Mouse (Mus musculus): ENCODE measurements around the gene Olfml2a. TPM values are rescaled to one million over a fixed set of nuclear protein-coding genes. Genes with fewer than 3 reads are reported as not detected.
"Not testable (repeated sequence)": the region's sequence is repeated elsewhere in the genome, so short reads cannot be mapped to it uniquely, and the experiment has no call there.

The Olfml2a gene
- polyA plus RNA-seq, 1 experiment from 2014 or later: 3.1 TPM

DNA sequence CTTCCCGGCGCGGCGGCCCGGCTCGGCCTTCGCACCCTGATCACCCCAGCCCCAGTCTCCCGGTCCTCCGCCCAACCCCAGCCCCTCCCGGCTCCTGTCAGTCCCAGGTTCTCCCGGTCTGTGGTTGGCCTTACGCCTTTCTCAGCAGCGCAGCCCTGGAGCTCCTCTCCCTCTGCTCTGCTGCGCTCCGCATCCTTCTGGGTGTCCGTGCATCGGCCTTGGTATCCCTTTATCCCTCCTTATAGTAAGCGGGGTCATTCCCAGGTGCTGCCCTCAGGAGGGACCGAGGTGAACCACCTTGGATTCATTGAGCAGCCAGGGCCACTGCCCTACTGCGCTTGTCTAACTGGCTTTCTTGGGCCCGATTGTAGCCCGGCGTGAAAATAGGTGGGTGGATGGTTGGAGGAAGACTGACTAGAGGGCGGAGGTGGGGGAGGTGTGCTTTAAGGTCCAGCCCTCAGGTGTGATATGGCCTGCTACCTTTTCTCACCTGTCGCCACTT lies 76.6 kb downstream of the Olfml2a start:
- Histone ChIP-seq H3K4me1 (ENCODE audit: control insufficient read depth, insufficient read depth, low read length) (peaks cover 19% of the 10 kb centered on the region), H3K9me3 (ENCODE audit: control insufficient read depth, low read length) (no peaks in the 10 kb centered on the region), H3K4me3 (ENCODE audit: low read depth, low read length) (peak overlapping the region; percentile 82), H3K27me3 (ENCODE audit: control insufficient read depth, insufficient read depth, low read length) (no peaks in the 10 kb centered on the region), H3K4me2 (ENCODE audit: low read depth) (peak overlapping the region; percentile 91), H3K36me3 (ENCODE audit: control insufficient read depth, insufficient read depth, low read length) (peaks cover 4% of the 10 kb centered on the region; the same call in 1 of the 2 replicates), H3K27ac (ENCODE audit: low read depth, low read length) (peak overlapping the region; percentile 90), H3K9ac (ENCODE audit: low read length) (peak overlapping the region; percentile 82)
- DNase-seq (ENCODE audit: low spot score) (no peak), ATAC-seq (ENCODE audit: insufficient read depth, low FRiP score, low TSS enrichment) (peak; percentile 26)
- under 1% methylated on average over 25 of the region's 25 CpGs for WGBS

DNA sequence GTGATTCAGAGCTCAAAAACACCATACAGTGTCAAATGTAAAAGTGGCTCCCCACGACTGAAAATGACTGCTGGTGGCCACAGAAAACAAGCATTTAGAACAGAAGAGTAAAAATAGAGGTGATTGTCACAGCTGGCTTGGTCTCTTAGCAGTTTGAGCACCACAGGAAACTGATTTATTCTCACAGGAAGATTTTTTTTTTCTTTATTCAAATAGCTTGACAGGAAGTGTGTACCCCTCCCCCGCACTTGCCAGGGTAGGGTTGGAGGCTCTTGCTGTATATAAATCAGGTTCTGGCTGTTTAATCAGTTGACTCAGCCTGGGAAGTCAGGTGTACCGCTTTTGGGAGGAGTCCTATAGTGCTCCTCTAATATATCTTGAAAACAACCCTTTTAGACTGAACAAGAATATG lies 77.2 kb downstream of the Olfml2a start:
- Histone ChIP-seq H3K4me3 (ENCODE audit: low read depth, low read length) (peak overlapping the region; percentile 82), H3K4me2 (ENCODE audit: low read depth) (peak overlapping the region; percentile 91), H3K27ac (ENCODE audit: low read depth, low read length) (no peak overlapping the region), H3K9me3 (ENCODE audit: control insufficient read depth, low read length) (no peaks in the 10 kb centered on the region), H3K27me3 (ENCODE audit: control insufficient read depth, insufficient read depth, low read length) (no peaks in the 10 kb centered on the region), H3K36me3 (ENCODE audit: control insufficient read depth, insufficient read depth, low read length) (0 out of 2 replicates have a peak, but pooled peaks cover 5% of the 10 kb centered on the region), H3K9ac (ENCODE audit: low read length) (peak overlapping the region; percentile 82), H3K4me1 (ENCODE audit: control insufficient read depth, insufficient read depth, low read length) (peaks cover 14% of the 10 kb centered on the region)
- ATAC-seq (ENCODE audit: insufficient read depth, low FRiP score, low TSS enrichment): no peak
- 27% methylated on average over 3 of the region's 3 CpGs for WGBS
- DNase-seq (ENCODE audit: low spot score): no peak

DNA sequence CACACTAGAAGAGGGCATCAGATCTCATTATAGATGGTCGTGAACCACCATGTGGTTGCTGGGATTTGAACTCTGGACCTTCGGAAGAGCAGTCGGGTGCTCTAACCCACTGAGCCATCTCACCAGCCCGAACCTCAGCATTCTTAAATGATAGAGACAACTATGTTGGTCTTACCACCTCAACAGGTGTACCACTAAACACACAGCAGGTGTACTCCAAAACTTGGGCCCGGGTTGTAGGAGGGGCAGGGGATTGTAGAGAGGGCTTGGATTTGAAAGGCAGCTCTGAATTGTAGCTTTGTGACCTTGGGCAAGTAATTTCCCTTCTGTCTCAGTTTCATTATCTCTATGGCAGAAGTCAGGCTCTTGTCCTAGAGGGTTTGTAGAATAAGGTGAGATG lies 78.4 kb downstream of the Olfml2a start:
- not testable (repeated sequence) for H3K36me3 ChIP-seq (ENCODE audit: control insufficient read depth, insufficient read depth, low read length); H3K9me3 ChIP-seq (ENCODE audit: control insufficient read depth, low read length); ATAC-seq (ENCODE audit: insufficient read depth, low FRiP score, low TSS enrichment); H3K27me3 ChIP-seq (ENCODE audit: control insufficient read depth, insufficient read depth, low read length); H3K4me3 ChIP-seq (ENCODE audit: low read depth, low read length); H3K9ac ChIP-seq (ENCODE audit: low read length); DNase-seq (ENCODE audit: low spot score); H3K4me2 ChIP-seq (ENCODE audit: low read depth); H3K27ac ChIP-seq (ENCODE audit: low read depth, low read length)
- peaks cover 11% of the 10 kb centered on the region for H3K4me1 ChIP-seq (ENCODE audit: control insufficient read depth, insufficient read depth, low read length)
- WGBS: 91% methylated on average over 4 of the region's 5 CpGs

DNA sequence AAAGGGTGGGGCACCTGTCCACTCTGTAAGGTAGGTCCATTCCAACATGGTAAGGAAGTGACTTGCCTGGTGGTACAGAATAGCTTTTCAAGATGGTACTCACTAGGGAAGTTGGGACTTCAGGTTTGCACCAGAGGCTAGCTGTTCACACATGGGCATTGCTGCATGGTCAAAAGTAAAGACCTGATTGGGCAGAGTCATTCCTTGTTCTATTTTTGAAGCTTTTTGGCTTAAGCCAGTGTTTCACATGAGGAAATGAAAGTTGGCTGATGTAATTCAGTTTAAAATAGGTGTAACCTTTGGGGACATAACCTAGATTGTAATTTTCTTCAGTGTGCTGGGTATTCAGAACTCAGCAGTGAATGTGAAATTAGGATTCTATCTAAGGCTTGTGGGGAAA lies 79.5 kb downstream of the Olfml2a start:
- no peaks in the 10 kb centered on the region for H3K27me3 ChIP-seq (ENCODE audit: control insufficient read depth, insufficient read depth, low read length)
- no peak overlapping the region for H3K9ac ChIP-seq (ENCODE audit: low read length)
- no peak overlapping the region for H3K4me3 ChIP-seq (ENCODE audit: low read depth, low read length)
- DNase-seq (ENCODE audit: low spot score) (no peak), ATAC-seq (ENCODE audit: insufficient read depth, low FRiP score, low TSS enrichment) (no peak)
- no peak overlapping the region for H3K27ac ChIP-seq (ENCODE audit: low read depth, low read length)
- H3K36me3 ChIP-seq (ENCODE audit: control insufficient read depth, insufficient read depth, low read length): peaks cover 12% of the 10 kb centered on the region
- H3K4me2 ChIP-seq (ENCODE audit: low read depth): no peak overlapping the region
- H3K4me1 ChIP-seq (ENCODE audit: control insufficient read depth, insufficient read depth, low read length): peaks cover 11% of the 10 kb centered on the region
- H3K9me3 ChIP-seq (ENCODE audit: control insufficient read depth, low read length): no peaks in the 10 kb centered on the region

DNA sequence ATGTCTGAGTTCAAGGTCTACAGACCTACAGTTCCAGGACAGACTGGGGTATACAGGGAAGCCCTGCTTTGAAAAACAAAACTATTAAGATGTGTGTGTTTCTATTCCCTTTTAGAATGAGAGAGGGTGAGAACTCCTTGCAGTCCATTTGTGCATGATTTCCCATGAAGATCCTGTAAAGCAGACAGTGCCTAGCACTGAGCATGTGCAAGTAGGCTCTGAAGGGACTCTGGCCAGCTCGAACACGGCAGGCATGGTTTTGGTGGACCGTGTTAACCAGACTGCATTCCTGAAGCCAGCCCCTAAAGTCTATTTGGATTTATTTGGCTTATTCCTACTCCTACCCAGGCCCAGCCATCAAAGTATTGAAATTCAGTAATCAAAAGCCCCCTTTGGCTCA lies 80.2 kb downstream of the Olfml2a start:
- Histone ChIP-seq H3K4me1 (ENCODE audit: control insufficient read depth, insufficient read depth, low read length) (peaks cover 11% of the 10 kb centered on the region), H3K4me2 (ENCODE audit: low read depth) (no peak overlapping the region), H3K27me3 (ENCODE audit: control insufficient read depth, insufficient read depth, low read length) (no peaks in the 10 kb centered on the region), H3K9ac (ENCODE audit: low read length) (no peak overlapping the region), H3K27ac (ENCODE audit: low read depth, low read length) (no peak overlapping the region), H3K9me3 (ENCODE audit: control insufficient read depth, low read length) (no peaks in the 10 kb centered on the region), H3K4me3 (ENCODE audit: low read depth, low read length) (no peak overlapping the region), H3K36me3 (ENCODE audit: control insufficient read depth, insufficient read depth, low read length) (peaks cover 12% of the 10 kb centered on the region)
- DNase-seq (ENCODE audit: low spot score): no peak
- ATAC-seq (ENCODE audit: insufficient read depth, low FRiP score, low TSS enrichment): no peak
- 95% methylated on average over 3 of the region's 3 CpGs for WGBS

DNA sequence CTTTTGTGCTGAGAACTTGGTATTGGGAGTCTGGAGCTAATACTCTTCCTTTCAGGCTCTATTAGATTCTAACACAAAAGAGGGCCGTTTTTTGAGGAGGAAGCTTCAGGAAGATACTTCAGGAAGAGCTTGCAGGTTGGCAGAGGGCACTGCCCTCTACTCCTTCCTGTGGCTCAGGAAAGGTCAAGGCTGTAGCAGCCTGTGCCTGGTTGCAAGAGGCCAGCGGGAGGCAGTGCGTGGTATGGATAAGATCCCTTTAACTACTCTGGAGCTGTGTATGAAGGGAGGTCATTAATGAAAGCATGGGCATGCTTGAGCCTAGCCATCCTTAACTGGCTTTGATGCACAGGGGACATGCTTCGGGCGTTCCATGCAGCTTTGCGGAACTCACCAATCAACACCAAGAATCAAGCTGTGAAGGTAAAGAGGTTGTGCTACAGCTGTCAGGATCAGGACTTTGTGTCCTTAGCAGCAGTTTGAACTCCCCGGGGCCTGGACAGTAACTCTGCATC lies 81.0 kb downstream of the Olfml2a start:
- Histone ChIP-seq H3K27me3 (ENCODE audit: control insufficient read depth, insufficient read depth, low read length) (no peaks in the 10 kb centered on the region), H3K27ac (ENCODE audit: low read depth, low read length) (no peak overlapping the region), H3K4me2 (ENCODE audit: low read depth) (no peak overlapping the region), H3K4me3 (ENCODE audit: low read depth, low read length) (no peak overlapping the region), H3K36me3 (ENCODE audit: control insufficient read depth, insufficient read depth, low read length) (peaks cover 12% of the 10 kb centered on the region), H3K4me1 (ENCODE audit: control insufficient read depth, insufficient read depth, low read length) (peaks cover 11% of the 10 kb centered on the region), H3K9ac (ENCODE audit: low read length) (no peak overlapping the region), H3K9me3 (ENCODE audit: control insufficient read depth, low read length) (no peaks in the 10 kb centered on the region)
- DNase-seq (ENCODE audit: low spot score) (no peak), ATAC-seq (ENCODE audit: insufficient read depth, low FRiP score, low TSS enrichment) (no peak)
- 93% methylated on average over 7 of the region's 7 CpGs for WGBS

Other genes starting within 250 kb of the Olfml2a start
- 0.08 and 0.11 TPM in 2 replicates for gene Nr5a1, start 217.4 kb upstream of the Olfml2a start, polyA plus RNA-seq (2014; fragmentation: Nextera tagmentation; extraction: Ambion mirVana)
- gene Nr6a1, start 4.3 kb upstream of the Olfml2a start, polyA plus RNA-seq (2014; fragmentation: Nextera tagmentation; extraction: Ambion mirVana): 5.8 and 6.4 TPM in 2 replicates
- 1.1 and 1.4 TPM in 2 replicates for gene Wdr38, start 65.5 kb downstream of the Olfml2a start, polyA plus RNA-seq (2014; fragmentation: Nextera tagmentation; extraction: Ambion mirVana)
- gene Arpc5l, start 73.4 kb downstream of the Olfml2a start, polyA plus RNA-seq (2014; fragmentation: Nextera tagmentation; extraction: Ambion mirVana): 131 and 133 TPM in 2 replicates
- gene Rpl35, start 73.6 kb downstream of the Olfml2a start, polyA plus RNA-seq (2014; fragmentation: Nextera tagmentation; extraction: Ambion mirVana): 909 and 937 TPM in 2 replicates
- gene Golga1, start 133.6 kb downstream of the Olfml2a start, polyA plus RNA-seq (2014; fragmentation: Nextera tagmentation; extraction: Ambion mirVana): 30.7 and 33.7 TPM in 2 replicates